Mouse (Mus musculus) liver, postnatal 0 days (tissue): ENCODE measurements around the gene Cnnm2.

Experiments
- CTCF ChIP-seq: sonication (generic); IDR thresholded peaks from 2 replicates; pipeline ENCODE4 v1.5.1; 2016; ENCODE audit warnings: antibody characterized with exemption, low read depth
- EP300 ChIP-seq: IDR thresholded peaks from 2 replicates; pipeline ENCODE4 v1.6.1; 2016; ENCODE audit warnings: antibody characterized with exemption, low read depth, mild to moderate bottlenecking

- TF ChIP-seq CTCF (peak; percentile 52), EP300 (no peak)
Observed at GRCm38 (mm10) chr19:46897135-46897534, 135.7 kb downstream of the Cnnm2 start.
